Mouse (Mus musculus): ENCODE data around the gene Slc22a3. TPM values are rescaled to one million over a fixed set of nuclear protein-coding genes. Genes with fewer than 3 reads are reported as not detected.

Gene Slc22a3
- polyA plus RNA-seq, 1 experiment from 2014 or later: 0.16 TPM

- H3K4me3 ChIP-seq (replicated peaks): no peak overlapping the region
- ATAC-seq (ENCODE audit: insufficient number of reproducible peaks, insufficient read depth, low FRiP score, low TSS enrichment, low read depth): peak; percentile 78
- H3K9ac ChIP-seq (replicated peaks): no peak overlapping the region
- H3K4me2 ChIP-seq: no peak overlapping the region
- H3K9me3 ChIP-seq: no peaks in the 10 kb centered on the region
- peaks cover 24% of the 10 kb centered on the region for H3K4me1 ChIP-seq (replicated peaks)
- no peaks in the 10 kb centered on the region for H3K36me3 ChIP-seq
- 0 out of 2 replicates have a peak overlapping the region, but pooled peaks have one; percentile 4 for H3K27ac ChIP-seq
- no peaks in the 10 kb centered on the region for H3K27me3 ChIP-seq
Observed at GRCm38 (mm10) chr17:12428369-12428768, 79.1 kb downstream of the Slc22a3 start.

- no peak overlapping the region for H3K27ac ChIP-seq
- no peaks in the 10 kb centered on the region for H3K36me3 ChIP-seq
- no peaks in the 10 kb centered on the region for H3K27me3 ChIP-seq
- no peak overlapping the region for H3K4me2 ChIP-seq
- no peak for ATAC-seq (ENCODE audit: insufficient number of reproducible peaks, insufficient read depth, low FRiP score, low TSS enrichment, low read depth)
- no peak overlapping the region for H3K9ac ChIP-seq (replicated peaks)
- WGBS: 74% methylated on average over 3 of the region's 3 CpGs
- H3K4me1 ChIP-seq (replicated peaks): peaks cover 20% of the 10 kb centered on the region
- H3K4me3 ChIP-seq (replicated peaks): no peak overlapping the region
- H3K9me3 ChIP-seq: no peaks in the 10 kb centered on the region
Observed at GRCm38 (mm10) chr17:12427156-12427555, 80.3 kb downstream of the Slc22a3 start.

GRCm38 (mm10) chr17:12422143-12422542 is 85.4 kb downstream of the Slc22a3 start:
- Histone ChIP-seq H3K9ac (replicated peaks) (no peak overlapping the region), H3K9me3 (no peaks in the 10 kb centered on the region), H3K4me3 (replicated peaks) (no peak overlapping the region), H3K4me2 (no peak overlapping the region), H3K27me3 (no peaks in the 10 kb centered on the region), H3K36me3 (no peaks in the 10 kb centered on the region), H3K4me1 (replicated peaks) (no peaks in the 10 kb centered on the region), H3K27ac (no peak overlapping the region)
- WGBS: 84% methylated on average over 1 of the region's 1 CpGs
- ATAC-seq (ENCODE audit: insufficient number of reproducible peaks, insufficient read depth, low FRiP score, low TSS enrichment, low read depth): no peak

GRCm38 (mm10) chr17:12420886-12421574 is 86.5 kb downstream of the Slc22a3 start:
- WGBS: 67% methylated on average over 16 of the region's 16 CpGs
- Histone ChIP-seq H3K9ac (replicated peaks) (no peak overlapping the region), H3K27me3 (no peaks in the 10 kb centered on the region), H3K27ac (no peak overlapping the region), H3K4me1 (replicated peaks) (peaks cover 2% of the 10 kb centered on the region; the same call in 1 of the 2 replicates), H3K4me3 (replicated peaks) (no peak overlapping the region), H3K9me3 (no peaks in the 10 kb centered on the region), H3K36me3 (no peaks in the 10 kb centered on the region), H3K4me2 (no peak overlapping the region)
- ATAC-seq (ENCODE audit: insufficient number of reproducible peaks, insufficient read depth, low FRiP score, low TSS enrichment, low read depth): no peak

- Histone ChIP-seq H3K9me3 (no peaks in the 10 kb centered on the region), H3K4me1 (replicated peaks) (peaks cover 16% of the 10 kb centered on the region), H3K4me3 (replicated peaks) (no peak overlapping the region), H3K27ac (no peak overlapping the region), H3K4me2 (no peak overlapping the region), H3K9ac (replicated peaks) (no peak overlapping the region), H3K27me3 (no peaks in the 10 kb centered on the region), H3K36me3 (no peaks in the 10 kb centered on the region)
- 80% methylated on average over 19 of the region's 19 CpGs for WGBS
- no peak for ATAC-seq (ENCODE audit: insufficient number of reproducible peaks, insufficient read depth, low FRiP score, low TSS enrichment, low read depth)
Observed at GRCm38 (mm10) chr17:12419491-12420079, 87.9 kb downstream of the Slc22a3 start.

- Histone ChIP-seq H3K4me2 (no peak overlapping the region), H3K4me3 (replicated peaks) (no peak overlapping the region), H3K27ac (peak overlapping the region; percentile 88), H3K27me3 (no peaks in the 10 kb centered on the region), H3K9ac (replicated peaks) (no peak overlapping the region), H3K4me1 (replicated peaks) (peaks cover 33% of the 10 kb centered on the region), H3K9me3 (no peaks in the 10 kb centered on the region), H3K36me3 (no peaks in the 10 kb centered on the region)
- no peak for ATAC-seq (ENCODE audit: insufficient number of reproducible peaks, insufficient read depth, low FRiP score, low TSS enrichment, low read depth)
- WGBS: 41% methylated on average over 6 of the region's 6 CpGs
Observed at GRCm38 (mm10) chr17:12416250-12416895, 91.1 kb downstream of the Slc22a3 start.

- peak; percentile 22; the same call in 1 of the 2 replicates for ATAC-seq (ENCODE audit: insufficient number of reproducible peaks, insufficient read depth, low FRiP score, low TSS enrichment, low read depth)
- 51% methylated on average over 5 of the region's 5 CpGs for WGBS
- Histone ChIP-seq H3K4me1 (replicated peaks) (peaks cover 33% of the 10 kb centered on the region), H3K4me3 (replicated peaks) (no peak overlapping the region), H3K9me3 (no peaks in the 10 kb centered on the region), H3K9ac (replicated peaks) (no peak overlapping the region), H3K4me2 (no peak overlapping the region), H3K36me3 (no peaks in the 10 kb centered on the region), H3K27ac (peak overlapping the region; percentile 88), H3K27me3 (no peaks in the 10 kb centered on the region)
Observed at GRCm38 (mm10) chr17:12415741-12416140, 91.8 kb downstream of the Slc22a3 start.

- Histone ChIP-seq H3K4me3 (replicated peaks) (no peak overlapping the region), H3K27me3 (no peaks in the 10 kb centered on the region), H3K9ac (replicated peaks) (no peak overlapping the region), H3K9me3 (no peaks in the 10 kb centered on the region), H3K4me1 (replicated peaks) (peaks cover 33% of the 10 kb centered on the region), H3K36me3 (no peaks in the 10 kb centered on the region), H3K27ac (peak overlapping the region; percentile 88), H3K4me2 (0 out of 2 replicates have a peak overlapping the region, but pooled peaks have one; percentile 8)
- peak; percentile 68 for ATAC-seq (ENCODE audit: insufficient number of reproducible peaks, insufficient read depth, low FRiP score, low TSS enrichment, low read depth)
- WGBS: 37% methylated on average over 15 of the region's 15 CpGs
Observed at GRCm38 (mm10) chr17:12415031-12415735, 92.3 kb downstream of the Slc22a3 start.

- no peak for ATAC-seq (ENCODE audit: insufficient number of reproducible peaks, insufficient read depth, low FRiP score, low TSS enrichment, low read depth)
- Histone ChIP-seq H3K27me3 (no peaks in the 10 kb centered on the region), H3K4me2 (no peak overlapping the region), H3K9me3 (no peaks in the 10 kb centered on the region), H3K9ac (replicated peaks) (no peak overlapping the region), H3K4me3 (replicated peaks) (no peak overlapping the region), H3K27ac (peak overlapping the region; percentile 68; the same call in 1 of the 2 replicates), H3K4me1 (replicated peaks) (peaks cover 44% of the 10 kb centered on the region), H3K36me3 (no peaks in the 10 kb centered on the region)
- 58% methylated on average over 3 of the region's 3 CpGs for WGBS
Observed at GRCm38 (mm10) chr17:12412891-12413237, 94.6 kb downstream of the Slc22a3 start.

- no peak for ATAC-seq (ENCODE audit: insufficient number of reproducible peaks, insufficient read depth, low FRiP score, low TSS enrichment, low read depth)
Observed at GRCm38 (mm10) chr17:12412181-12412890, 95.2 kb downstream of the Slc22a3 start.

More at GRCm38 (mm10) chr17:12412181-12412890, 95.2 kb downstream of the Slc22a3 start:
- Histone ChIP-seq H3K4me2 (no peak overlapping the region), H3K9me3 (no peaks in the 10 kb centered on the region), H3K27ac (peak overlapping the region; percentile 68), H3K36me3 (no peaks in the 10 kb centered on the region), H3K4me3 (replicated peaks) (no peak overlapping the region), H3K9ac (replicated peaks) (no peak overlapping the region), H3K27me3 (no peaks in the 10 kb centered on the region), H3K4me1 (replicated peaks) (peaks cover 45% of the 10 kb centered on the region)
- 40% methylated on average over 10 of the region's 10 CpGs for WGBS

All from limb, embryonic 12.5 days (tissue).